Mouse (Mus musculus): Measurements from ENCODE around the gene Frzb. TPM values are rescaled to one million over a fixed set of nuclear protein-coding genes. Genes with fewer than 3 reads are reported as not detected.

Frzb gene
- polyA plus RNA-seq, 1 experiment: 3.7 TPM

DNA sequence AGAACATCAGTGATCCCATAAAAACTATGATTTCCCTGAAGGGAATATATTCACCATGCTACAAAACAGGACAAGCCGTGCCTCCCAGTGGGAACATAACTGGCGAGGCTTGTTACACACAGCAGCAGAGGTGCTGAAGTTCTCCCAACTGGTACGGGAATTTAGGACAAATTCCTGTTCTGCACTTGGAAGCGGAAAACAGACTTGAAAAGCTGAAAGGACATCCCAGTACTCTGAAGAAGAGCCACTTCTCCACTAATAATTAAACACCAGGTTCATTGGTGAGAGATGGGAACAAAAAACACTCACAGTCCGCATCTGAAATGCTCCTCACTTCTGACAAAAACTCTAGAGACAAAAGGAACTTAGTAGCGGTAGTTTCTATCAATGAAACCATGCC is 31.1 kb downstream of the Frzb start:
- TF ChIP-seq CTCF (IDR thresholded peaks at IDR 0.05; ENCODE audit: borderline replicate concordance, insufficient read depth, low read depth, low read length): no peak
- TF ChIP-seq POLR2A (IDR thresholded peaks at IDR 0.05; ENCODE audit: borderline replicate concordance, insufficient read depth, low read length): no peak
- 89% methylated on average over 6 of the region's 6 CpGs for WGBS
- Histone ChIP-seq H3K4me3 (replicated peaks; ENCODE audit: insufficient read depth, low read depth, low read length) (no peak overlapping the region), H3K27ac (ENCODE audit: insufficient read depth, low read length) (no peak overlapping the region), H3K27me3 (ENCODE audit: control insufficient read depth, insufficient read depth, low read length) (no peaks in the 10 kb centered on the region), H3K4me1 (ENCODE audit: control insufficient read depth, insufficient read depth, low read length) (no peaks in the 10 kb centered on the region)
- DNase-seq: no peak

DNA sequence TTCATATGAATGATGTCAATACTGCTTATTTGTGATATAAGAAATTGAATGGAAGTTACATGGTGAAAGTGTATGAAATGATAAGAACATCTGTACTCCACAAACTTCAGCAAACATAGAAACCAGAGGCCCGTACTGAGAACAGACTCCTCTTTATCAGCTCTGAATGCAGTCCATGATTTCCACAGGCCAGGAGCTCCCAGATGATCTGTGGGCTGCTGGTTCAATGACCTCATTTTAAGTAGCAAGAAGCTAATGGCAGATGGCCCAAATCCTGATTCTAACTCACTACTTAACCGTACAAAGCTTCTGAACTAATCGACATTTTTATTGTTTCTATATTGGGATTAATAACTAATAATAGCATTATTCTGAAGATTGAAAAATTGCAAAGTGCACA is 33.0 kb downstream of the Frzb start:
- Histone ChIP-seq H3K4me1 (ENCODE audit: control insufficient read depth, insufficient read depth, low read length) (no peaks in the 10 kb centered on the region), H3K27ac (ENCODE audit: insufficient read depth, low read length) (no peak overlapping the region), H3K4me3 (replicated peaks; ENCODE audit: insufficient read depth, low read depth, low read length) (no peak overlapping the region), H3K27me3 (ENCODE audit: control insufficient read depth, insufficient read depth, low read length) (no peaks in the 10 kb centered on the region)
- TF ChIP-seq CTCF (IDR thresholded peaks at IDR 0.05; ENCODE audit: borderline replicate concordance, insufficient read depth, low read depth, low read length) (no peak), POLR2A (IDR thresholded peaks at IDR 0.05; ENCODE audit: borderline replicate concordance, insufficient read depth, low read length) (no peak)
- 76% methylated on average over 3 of the region's 3 CpGs for WGBS
- no peak for DNase-seq

DNA sequence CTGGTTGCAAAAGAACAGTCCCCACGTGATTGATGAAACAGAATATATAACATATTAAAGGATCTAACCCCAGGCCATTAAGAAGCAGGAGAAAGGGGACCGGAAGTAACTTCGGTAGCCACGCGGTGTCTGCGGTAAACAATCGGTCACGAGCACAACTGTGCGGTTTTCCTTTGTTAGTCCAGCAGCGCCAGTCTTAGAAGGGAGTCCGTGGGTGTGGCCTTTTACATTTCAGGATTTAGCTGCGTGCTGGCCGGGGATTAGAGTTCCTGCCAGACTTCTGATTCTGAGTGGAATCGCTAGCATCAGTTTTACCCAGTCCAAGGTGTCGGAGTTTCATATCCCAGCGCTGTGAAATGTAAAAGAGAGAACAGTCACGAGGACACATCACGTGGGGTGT is 34.3 kb downstream of the Frzb start:
- H3K4me3 ChIP-seq (replicated peaks; ENCODE audit: insufficient read depth, low read depth, low read length): no peak overlapping the region
- no peak for DNase-seq

DNA sequence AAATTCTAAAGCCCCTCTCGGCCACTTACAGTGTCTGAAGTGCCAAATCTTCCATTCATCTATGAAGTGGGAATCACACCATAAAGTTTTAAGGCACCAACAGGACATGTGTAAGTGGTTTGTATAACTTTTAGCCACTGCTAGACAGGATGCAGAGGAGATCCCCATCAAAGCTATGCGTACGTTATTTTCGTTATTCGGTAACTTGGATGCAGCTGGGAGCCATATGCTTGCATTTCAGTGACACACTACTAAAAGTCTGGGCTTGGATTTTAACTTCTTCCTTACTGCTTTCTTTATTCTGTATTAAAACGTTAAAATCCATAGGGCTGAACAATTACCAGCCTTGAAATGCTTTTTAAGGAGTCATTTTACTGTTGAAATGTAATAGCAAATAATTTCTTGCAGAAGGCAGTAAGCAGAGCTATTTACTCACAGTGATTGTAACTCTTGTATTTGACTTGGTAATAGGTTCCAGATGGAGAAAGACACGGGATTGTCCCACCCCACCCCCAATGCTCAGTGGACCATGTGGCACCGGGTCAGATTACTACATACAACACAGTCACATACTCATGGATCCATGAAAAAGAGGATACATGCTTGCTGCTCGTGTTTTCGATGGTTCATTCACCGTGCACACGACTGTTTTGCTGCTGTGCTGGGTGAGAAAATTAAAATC is 37.4 kb downstream of the Frzb start:
- H3K27me3 ChIP-seq (ENCODE audit: control insufficient read depth, insufficient read depth, low read length): no peaks in the 10 kb centered on the region
- no peak overlapping the region for H3K27ac ChIP-seq (ENCODE audit: insufficient read depth, low read length)
- TF ChIP-seq POLR2A (IDR thresholded peaks at IDR 0.05; ENCODE audit: borderline replicate concordance, insufficient read depth, low read length): no peak
- TF ChIP-seq CTCF (IDR thresholded peaks at IDR 0.05; ENCODE audit: borderline replicate concordance, insufficient read depth, low read depth, low read length): no peak
- H3K4me3 ChIP-seq (replicated peaks; ENCODE audit: insufficient read depth, low read depth, low read length): no peak overlapping the region
- WGBS: 76% methylated on average over 12 of the region's 12 CpGs
- H3K4me1 ChIP-seq (ENCODE audit: control insufficient read depth, insufficient read depth, low read length): no peaks in the 10 kb centered on the region
- no peak for DNase-seq

More for the DNA sequence above, 34.3 kb downstream of the Frzb start:
- no peak overlapping the region for H3K27ac ChIP-seq (ENCODE audit: insufficient read depth, low read length)
- TF ChIP-seq POLR2A (IDR thresholded peaks at IDR 0.05; ENCODE audit: borderline replicate concordance, insufficient read depth, low read length) (no peak), CTCF (IDR thresholded peaks at IDR 0.05; ENCODE audit: borderline replicate concordance, insufficient read depth, low read depth, low read length) (no peak)
- H3K27me3 ChIP-seq (ENCODE audit: control insufficient read depth, insufficient read depth, low read length): no peaks in the 10 kb centered on the region
- H3K4me1 ChIP-seq (ENCODE audit: control insufficient read depth, insufficient read depth, low read length): no peaks in the 10 kb centered on the region
- 76% methylated on average over 18 of the region's 18 CpGs for WGBS

DNA sequence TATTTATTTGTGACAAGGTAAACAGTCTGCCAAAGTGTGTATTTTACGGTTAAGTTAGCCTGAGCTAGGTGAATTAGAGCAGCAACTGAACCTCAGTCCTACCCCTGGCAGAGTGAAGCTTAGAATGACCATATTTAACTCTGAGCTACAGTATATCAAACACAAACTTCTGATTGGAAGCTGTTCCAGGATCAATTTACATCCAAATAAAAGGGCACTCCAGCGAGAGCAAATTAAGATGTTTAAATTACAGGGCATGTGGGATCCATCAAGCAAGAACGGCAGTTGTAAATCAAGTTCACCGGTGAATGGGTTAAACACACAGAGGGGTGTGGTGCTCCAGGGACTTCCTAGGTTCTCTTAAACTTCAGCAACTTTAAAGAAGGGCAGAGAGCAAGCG is 42.7 kb downstream of the Frzb start:
- H3K27ac ChIP-seq (ENCODE audit: insufficient read depth, low read length): no peak overlapping the region
- no peaks in the 10 kb centered on the region for H3K4me1 ChIP-seq (ENCODE audit: control insufficient read depth, insufficient read depth, low read length)
- H3K4me3 ChIP-seq (replicated peaks; ENCODE audit: insufficient read depth, low read depth, low read length): no peak overlapping the region
- no peaks in the 10 kb centered on the region for H3K27me3 ChIP-seq (ENCODE audit: control insufficient read depth, insufficient read depth, low read length)
- DNase-seq: no peak
- 49% methylated on average over 5 of the region's 5 CpGs for WGBS
- TF ChIP-seq POLR2A (IDR thresholded peaks at IDR 0.05; ENCODE audit: borderline replicate concordance, insufficient read depth, low read length) (no peak), CTCF (IDR thresholded peaks at IDR 0.05; ENCODE audit: borderline replicate concordance, insufficient read depth, low read depth, low read length) (no peak)

DNA sequence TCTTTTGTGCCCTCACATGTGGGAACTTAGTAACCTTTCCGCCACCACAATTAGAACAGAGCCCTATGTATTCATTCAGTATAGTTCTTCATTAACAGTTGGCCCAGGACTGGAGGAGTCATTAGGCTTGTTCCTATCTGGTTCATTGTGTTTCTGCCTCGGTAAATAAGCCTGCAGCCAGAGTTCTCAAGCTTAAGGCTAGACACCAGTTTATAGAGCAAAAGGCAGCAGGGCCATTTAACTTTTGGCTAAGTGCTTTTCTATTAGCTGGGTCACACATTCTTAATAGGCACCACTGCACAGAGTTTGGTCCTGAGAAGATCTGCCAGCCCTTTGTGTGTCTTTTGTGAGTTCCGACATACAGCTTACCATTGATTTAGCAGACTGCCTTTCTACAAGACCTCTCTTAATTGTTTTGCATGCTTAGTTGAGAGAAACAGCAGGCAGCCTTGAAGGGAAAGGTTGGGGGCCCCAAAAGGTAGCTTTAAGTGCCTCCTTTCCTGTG is 48.8 kb downstream of the Frzb start:
- TF ChIP-seq POLR2A (IDR thresholded peaks at IDR 0.05; ENCODE audit: borderline replicate concordance, insufficient read depth, low read length): no peak
- no peak for TF ChIP-seq CTCF (IDR thresholded peaks at IDR 0.05; ENCODE audit: borderline replicate concordance, insufficient read depth, low read depth, low read length)

DNA sequence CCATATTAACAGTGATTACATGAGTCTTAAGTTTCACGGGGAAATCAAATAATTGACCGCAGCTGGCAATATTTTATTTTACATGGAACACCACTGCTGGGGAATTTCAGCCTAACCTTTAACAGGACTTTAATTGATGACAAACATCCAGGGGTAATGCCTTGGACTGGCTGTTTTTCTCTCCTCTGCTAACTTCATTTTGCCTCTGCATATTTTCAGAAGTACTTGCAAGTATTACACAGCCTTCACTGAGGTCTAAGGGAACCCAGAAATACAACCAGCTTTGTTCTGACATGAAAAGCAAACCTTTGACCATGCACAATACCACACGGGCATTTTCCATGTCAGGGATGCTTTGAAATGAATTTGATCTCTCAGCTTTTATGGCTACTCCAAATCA is 50.6 kb downstream of the Frzb start:
- no peak overlapping the region for H3K4me3 ChIP-seq (replicated peaks; ENCODE audit: insufficient read depth, low read depth, low read length)
- DNase-seq: no peak
- WGBS: 65% methylated on average over 3 of the region's 3 CpGs
- no peak for TF ChIP-seq CTCF (IDR thresholded peaks at IDR 0.05; ENCODE audit: borderline replicate concordance, insufficient read depth, low read depth, low read length)
- TF ChIP-seq POLR2A (IDR thresholded peaks at IDR 0.05; ENCODE audit: borderline replicate concordance, insufficient read depth, low read length): no peak
- no peaks in the 10 kb centered on the region for H3K4me1 ChIP-seq (ENCODE audit: control insufficient read depth, insufficient read depth, low read length)
- no peak overlapping the region for H3K27ac ChIP-seq (ENCODE audit: insufficient read depth, low read length)
- H3K27me3 ChIP-seq (ENCODE audit: control insufficient read depth, insufficient read depth, low read length): no peaks in the 10 kb centered on the region

More for the DNA sequence above, 48.8 kb downstream of the Frzb start:
- DNase-seq: no peak
- no peak overlapping the region for H3K4me3 ChIP-seq (replicated peaks; ENCODE audit: insufficient read depth, low read depth, low read length)
- no peak overlapping the region for H3K27ac ChIP-seq (ENCODE audit: insufficient read depth, low read length)
- no peaks in the 10 kb centered on the region for H3K4me1 ChIP-seq (ENCODE audit: control insufficient read depth, insufficient read depth, low read length)
- H3K27me3 ChIP-seq (ENCODE audit: control insufficient read depth, insufficient read depth, low read length): no peaks in the 10 kb centered on the region
- 29% methylated on average over 3 of the region's 3 CpGs for WGBS

DNA sequence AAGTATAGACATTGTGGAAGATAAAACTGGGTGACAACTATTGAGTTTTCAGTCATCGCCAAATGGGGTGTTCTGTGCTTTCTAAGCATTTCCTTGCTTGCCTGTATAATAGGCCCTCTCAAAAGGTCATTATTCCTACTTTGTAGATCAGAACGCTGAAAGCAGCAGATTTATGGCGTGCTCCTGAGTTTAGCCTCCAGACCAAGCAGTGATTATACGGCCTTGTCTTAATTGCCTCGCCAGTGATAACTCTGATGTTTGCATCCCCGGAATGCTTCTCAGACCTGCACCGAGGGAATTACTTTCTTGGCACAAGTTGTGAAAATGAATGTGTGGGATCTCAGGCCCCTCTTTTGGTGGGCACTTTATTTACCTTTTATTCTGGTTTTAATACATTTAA is 51.4 kb downstream of the Frzb start:
- no peak for DNase-seq
- no peak overlapping the region for H3K27ac ChIP-seq (ENCODE audit: insufficient read depth, low read length)
- 66% methylated on average over 7 of the region's 7 CpGs for WGBS
- no peaks in the 10 kb centered on the region for H3K4me1 ChIP-seq (ENCODE audit: control insufficient read depth, insufficient read depth, low read length)
- no peak for TF ChIP-seq CTCF (IDR thresholded peaks at IDR 0.05; ENCODE audit: borderline replicate concordance, insufficient read depth, low read depth, low read length)
- no peak for TF ChIP-seq POLR2A (IDR thresholded peaks at IDR 0.05; ENCODE audit: borderline replicate concordance, insufficient read depth, low read length)
- H3K27me3 ChIP-seq (ENCODE audit: control insufficient read depth, insufficient read depth, low read length): no peaks in the 10 kb centered on the region
- H3K4me3 ChIP-seq (replicated peaks; ENCODE audit: insufficient read depth, low read depth, low read length): no peak overlapping the region

Data from cerebellum, adult 2 months (tissue).